Mouse (Mus musculus) embryonic facial prominence, embryonic 12.5 days (tissue): Measurements from ENCODE around the gene Zfp72. TPM values are rescaled to one million over a fixed set of nuclear protein-coding genes. Genes with fewer than 3 reads are reported as not detected.

Source experiments
- ATAC-seq: fragments of 200-750 bp; cut with Nextera tagmentation; 2 replicates; pipeline ENCODE4 v1.8.0; 2017; ENCODE audit not compliant: insufficient number of reproducible peaks, insufficient read depth, low FRiP score, low TSS enrichment
- H3K27ac ChIP-seq: fragments of 300-500 bp; sonication (generic); 2 replicates; pipeline ENCODE4 v1.5.1; 2016; ENCODE audit warnings: mild to moderate bottlenecking
- H3K27me3 ChIP-seq: fragments of 300-500 bp; sonication (generic); 2 replicates; pipeline ENCODE4 v1.6.1; 2016; ENCODE audit warnings: mild to moderate bottlenecking, moderate library complexity
- H3K36me3 ChIP-seq: fragments of 300-500 bp; sonication (generic); 2 replicates; pipeline ENCODE4 v1.6.1; 2016; ENCODE audit warnings: mild to moderate bottlenecking
- H3K4me1 ChIP-seq: fragments of 300-500 bp; sonication (generic); 2 replicates; pipeline ENCODE4 v1.6.1; 2016
- H3K4me2 ChIP-seq: fragments of 300-500 bp; sonication (generic); replicated peaks from 2 replicates; pipeline ENCODE4 v1.6.1; 2016; ENCODE audit warnings: mild to moderate bottlenecking, moderate library complexity
- H3K4me3 ChIP-seq: fragments of 300-500 bp; sonication (generic); 2 replicates; pipeline ENCODE4 v1.5.1; 2016; ENCODE audit warnings: mild to moderate bottlenecking
- H3K9ac ChIP-seq: fragments of 300-500 bp; sonication (generic); 2 replicates; pipeline ENCODE4 v1.6.1; 2016; ENCODE audit warnings: mild to moderate bottlenecking, moderate library complexity
- H3K9me3 ChIP-seq: fragments of 300-500 bp; sonication (generic); 2 replicates; pipeline ENCODE4 v1.6.1; 2016; ENCODE audit warnings: mild to moderate bottlenecking, moderate library complexity
- WGBS: fragments of 180-500 bp; shearing (Covaris S2); methylation state at CpG from one replicate; pipeline ENCODE4 v1.1.7; 2016; 5-methylcytosine and 5-hydroxymethylcytosine counted together
- microRNA counts: library from miRNA; unstranded; fragments of <30 nt; microRNA quantifications from one replicate; lab custom pipeline; 2017
- microRNA-seq: library from miRNA; unstranded; fragments of <30 nt; microRNA quantifications from one replicate; pipeline ENCODE4, GENCODE M21; 2017
- polyA plus RNA-seq: library from polyadenylated mRNA; unstranded; fragments of >200 nt; fragmentation: Nextera tagmentation; extraction: Ambion mirVana; gene quantifications from 2 replicates; pipeline ENCODE4 v1.2.1, GENCODE M21; 2016

The Zfp72 gene
- polyA plus RNA-seq, 1 experiment from 2014 or later: 8.4 TPM

GRCm38 (mm10) chr13:74350435-74350906 is 40.2 kb downstream of the Zfp72 start:
- peak overlapping the region; percentile 90 for H3K9ac ChIP-seq
- H3K27me3 ChIP-seq: no peaks in the 10 kb centered on the region
- H3K4me2 ChIP-seq: peak overlapping the region; percentile 54
- WGBS: 1% methylated on average over 15 of the region's 15 CpGs
- peak overlapping the region; percentile 80 for H3K4me3 ChIP-seq
- no peaks in the 10 kb centered on the region for H3K9me3 ChIP-seq
- ATAC-seq: no peak; the same call in 1 of the 2 replicates
- peaks cover 14% of the 10 kb centered on the region; the same call in 1 of the 2 replicates for H3K36me3 ChIP-seq
- peak overlapping the region; percentile 71; the same call in 1 of the 2 replicates for H3K27ac ChIP-seq
- peaks cover 13% of the 10 kb centered on the region for H3K4me1 ChIP-seq

- H3K27me3 ChIP-seq: no peaks in the 10 kb centered on the region
- H3K9me3 ChIP-seq: no peaks in the 10 kb centered on the region
- H3K4me2 ChIP-seq: peak within 1 kb of the TSS; percentile 54
- peak within 1 kb of the TSS; percentile 71 for H3K27ac ChIP-seq
- peak within 1 kb of the TSS; percentile 80 for H3K4me3 ChIP-seq
- H3K9ac ChIP-seq: peak within 1 kb of the TSS; percentile 90
- peaks cover 12% of the 10 kb centered on the region; the same call in 1 of the 2 replicates for H3K36me3 ChIP-seq
- peak; percentile 94 for ATAC-seq
- H3K4me1 ChIP-seq: peaks cover 13% of the 10 kb centered on the region
- WGBS: 2% methylated on average over 57 of the region's 57 CpGs
These were observed 40.8 kb downstream of the Zfp72 start, which contains the start of the genes Sdha and Ccdc127 for GRCm38 (mm10) chr13:74349566-74350434. Gene Sdha (minus strand): TSS chr13:74350280. Gene Ccdc127 (plus strand): TSS chr13:74350309.

DNA sequence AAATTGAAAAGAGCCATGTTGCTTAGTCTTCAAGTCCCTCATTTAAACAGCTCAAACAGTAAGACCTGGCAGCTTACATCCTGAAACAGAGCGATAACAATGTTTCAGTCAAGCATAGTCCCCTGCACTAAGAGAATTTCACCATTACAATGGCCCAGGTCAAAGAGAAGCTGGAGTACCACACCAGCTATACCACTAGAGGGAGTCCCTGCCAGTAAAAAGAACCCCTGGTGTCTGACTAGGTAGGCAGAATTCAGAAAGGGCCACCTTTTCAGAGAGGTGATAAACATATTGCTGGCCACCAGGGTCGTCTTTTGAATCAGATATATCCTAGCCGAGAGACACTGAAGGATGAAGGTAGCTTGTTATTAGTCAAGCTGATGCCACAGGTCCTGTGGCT is 49.6 kb downstream of the Zfp72 start:
- H3K36me3 ChIP-seq: peaks cover 65% of the 10 kb centered on the region
- 65% methylated on average over 3 of the region's 3 CpGs for WGBS

GRCm38 (mm10) chr13:74329321-74329720 is 61.3 kb downstream of the Zfp72 start:
- H3K4me1 ChIP-seq: no peaks in the 10 kb centered on the region
- H3K4me2 ChIP-seq: no peak overlapping the region
- H3K27ac ChIP-seq: no peak overlapping the region
- no peaks in the 10 kb centered on the region for H3K27me3 ChIP-seq
- no peak overlapping the region for H3K4me3 ChIP-seq
- no peak overlapping the region for H3K9ac ChIP-seq
- no peak for ATAC-seq
- no peaks in the 10 kb centered on the region for H3K9me3 ChIP-seq
- H3K36me3 ChIP-seq: peaks cover 70% of the 10 kb centered on the region

More for the DNA sequence above, 49.6 kb downstream of the Zfp72 start:
- no peak overlapping the region for H3K4me3 ChIP-seq
- ATAC-seq: no peak
- no peaks in the 10 kb centered on the region for H3K9me3 ChIP-seq
- H3K4me2 ChIP-seq: no peak overlapping the region
- no peaks in the 10 kb centered on the region for H3K27me3 ChIP-seq
- H3K4me1 ChIP-seq: no peaks in the 10 kb centered on the region
- H3K27ac ChIP-seq: no peak overlapping the region
- H3K9ac ChIP-seq: no peak overlapping the region

MicroRNAs within 50 kb of the gene (microRNA counts, 519-probe panel; counts per million panel counts)
- microRNA mmu-miR-692 (lab: Ali Mortazavi, UCI): 460 counts per million, percentile 65 among the panel's probes with 10 or more counts

Small RNAs within 50 kb of the gene (microRNA-seq; reads per million reads assigned to microRNA genes)
- not detected for gene Mir692-3

Other genes starting within 250 kb of the Zfp72 start
- gene Exoc3, start 182.1 kb downstream of the Zfp72 start, polyA plus RNA-seq: 78.3 and 79.8 TPM in 2 replicates
- 1.2 and 1.7 TPM in 2 replicates for gene Ahrr, start 98.5 kb downstream of the Zfp72 start, polyA plus RNA-seq
- 131 and 133 TPM in 2 replicates for gene Pdcd6, start 73.3 kb downstream of the Zfp72 start, polyA plus RNA-seq
- 230 and 238 TPM in 2 replicates for gene Sdha, start 40.6 kb downstream of the Zfp72 start, polyA plus RNA-seq
- 66.1 and 67.9 TPM in 2 replicates for gene Ccdc127, start 40.5 kb downstream of the Zfp72 start, polyA plus RNA-seq
- not detected in 2 replicates for gene Lrrc14b, start 26.8 kb downstream of the Zfp72 start, polyA plus RNA-seq
- 84.1 and 88.1 TPM in 2 replicates for gene Ftl1-ps1, start 8.9 kb upstream of the Zfp72 start, polyA plus RNA-seq
- 22.4 and 22.9 TPM in 2 replicates for gene Zfp825, start 103.2 kb upstream of the Zfp72 start, polyA plus RNA-seq
- 3.0 and 6.6 TPM in 2 replicates for gene Erap1, start 248.7 kb upstream of the Zfp72 start, polyA plus RNA-seq